Mouse (Mus musculus) midbrain, embryonic 12.5 days (tissue): Measurements from ENCODE around the gene Ttc9. TPM values are rescaled to one million over a fixed set of nuclear protein-coding genes. Genes with fewer than 3 reads are reported as not detected.
A peak's percentile ranks its signal among the peaks of the same experiment; 100 is the strongest.

Experiments
- ATAC-seq: fragments of 200-750 bp; cut with Nextera tagmentation; 2 replicates; pipeline ENCODE4 v1.8.0; 2017; ENCODE audit warnings: low read depth, moderate TSS enrichment, moderate library complexity; ENCODE audit not compliant: low FRiP score
- H3K27ac ChIP-seq: fragments of 300-500 bp; sonication (generic); replicated peaks from 2 replicates; pipeline ENCODE4 v1.5.1; 2016; ENCODE audit warnings: mild to moderate bottlenecking
- H3K27me3 ChIP-seq: fragments of 300-500 bp; sonication (generic); 2 replicates; pipeline ENCODE4 v1.6.1; 2016; ENCODE audit warnings: mild to moderate bottlenecking
- H3K36me3 ChIP-seq: fragments of 300-500 bp; sonication (generic); 2 replicates; pipeline ENCODE4 v1.6.1; 2016
- H3K4me1 ChIP-seq: fragments of 300-500 bp; sonication (generic); 2 replicates; pipeline ENCODE4 v1.6.1; 2016
- H3K4me2 ChIP-seq: fragments of 300-500 bp; sonication (generic); replicated peaks from 2 replicates; pipeline ENCODE4 v1.6.1; 2016; ENCODE audit warnings: mild to moderate bottlenecking, moderate library complexity
- H3K4me3 ChIP-seq: fragments of 300-500 bp; sonication (generic); 2 replicates; pipeline ENCODE4 v1.5.1; 2016; ENCODE audit warnings: mild to moderate bottlenecking
- H3K9ac ChIP-seq: fragments of 300-500 bp; sonication (generic); replicated peaks from 2 replicates; pipeline ENCODE4 v1.6.1; 2016; ENCODE audit warnings: mild to moderate bottlenecking, moderate library complexity
- H3K9me3 ChIP-seq: fragments of 300-500 bp; sonication (generic); 2 replicates; pipeline ENCODE4 v1.6.1; 2016; ENCODE audit warnings: mild to moderate bottlenecking
- WGBS: fragments of 180-500 bp; shearing (Covaris S2); methylation state at CpG from one replicate; pipeline ENCODE4 v1.1.7; 2016; 5-methylcytosine and 5-hydroxymethylcytosine counted together
- polyA plus RNA-seq: library from polyadenylated mRNA; unstranded; fragments of >200 nt; fragmentation: Nextera tagmentation; extraction: Ambion mirVana; gene quantifications from 2 replicates; pipeline ENCODE4 v1.2.1, GENCODE M21; 2016

Ttc9 gene
- 3.5 and 5.2 TPM in 2 replicates for polyA plus RNA-seq

DNA sequence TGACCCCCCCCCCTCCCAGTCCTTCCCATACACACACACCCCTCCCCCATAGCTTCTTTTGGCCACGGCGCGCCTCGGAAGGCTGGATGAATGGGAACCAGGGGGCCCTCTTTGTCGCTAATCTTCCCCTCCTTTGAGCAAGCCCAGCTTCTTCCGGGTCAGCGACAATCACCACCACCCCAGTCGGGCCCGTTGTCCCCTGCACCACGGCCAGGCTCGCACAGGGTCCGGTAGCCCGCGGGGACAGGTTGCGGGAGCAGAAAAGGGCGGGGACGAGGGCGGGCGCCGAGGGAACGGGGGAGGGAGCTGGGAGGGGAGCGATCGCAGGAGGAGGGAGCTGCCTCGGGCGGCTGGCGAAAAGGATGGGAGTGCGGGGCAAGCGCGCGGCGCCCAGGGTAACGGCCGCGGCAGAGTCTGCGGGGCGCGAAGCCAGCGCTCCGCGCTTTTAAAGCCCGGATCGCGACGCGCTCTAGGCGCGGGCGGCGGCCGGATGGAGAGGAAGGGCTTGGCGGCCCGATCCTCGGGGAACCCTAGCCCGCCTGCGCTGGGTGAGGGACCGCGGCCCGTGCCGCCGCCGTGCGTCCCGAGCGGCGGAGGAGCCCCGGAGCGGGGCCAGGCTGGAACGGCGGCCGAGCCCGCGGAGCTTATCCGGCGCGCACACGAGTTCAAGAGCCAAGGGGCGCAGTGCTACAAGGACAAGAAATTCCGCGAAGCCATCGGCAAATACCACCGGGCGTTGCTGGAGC, at the start of gene Ttc9:
Ttc9 (plus strand) TSS at position 335 of the 746 bp plus-strand sequence.
- peak; percentile 82 for ATAC-seq
- under 1% methylated on average over 76 of the region's 82 CpGs for WGBS
- peak within 1 kb of the TSS; percentile 79 for H3K27ac ChIP-seq
- peaks cover 31% of the 10 kb centered on the region for H3K27me3 ChIP-seq
- H3K9ac ChIP-seq, result peak within 1 kb of the TSS; percentile 71
- H3K4me2 ChIP-seq, result peak within 1 kb of the TSS; percentile 72
- no peaks in the 10 kb centered on the region for H3K9me3 ChIP-seq
- peak within 1 kb of the TSS; percentile 58 for H3K4me3 ChIP-seq
- peaks cover 24% of the 10 kb centered on the region for H3K4me1 ChIP-seq
- H3K36me3 ChIP-seq, result no peaks in the 10 kb centered on the region

DNA sequence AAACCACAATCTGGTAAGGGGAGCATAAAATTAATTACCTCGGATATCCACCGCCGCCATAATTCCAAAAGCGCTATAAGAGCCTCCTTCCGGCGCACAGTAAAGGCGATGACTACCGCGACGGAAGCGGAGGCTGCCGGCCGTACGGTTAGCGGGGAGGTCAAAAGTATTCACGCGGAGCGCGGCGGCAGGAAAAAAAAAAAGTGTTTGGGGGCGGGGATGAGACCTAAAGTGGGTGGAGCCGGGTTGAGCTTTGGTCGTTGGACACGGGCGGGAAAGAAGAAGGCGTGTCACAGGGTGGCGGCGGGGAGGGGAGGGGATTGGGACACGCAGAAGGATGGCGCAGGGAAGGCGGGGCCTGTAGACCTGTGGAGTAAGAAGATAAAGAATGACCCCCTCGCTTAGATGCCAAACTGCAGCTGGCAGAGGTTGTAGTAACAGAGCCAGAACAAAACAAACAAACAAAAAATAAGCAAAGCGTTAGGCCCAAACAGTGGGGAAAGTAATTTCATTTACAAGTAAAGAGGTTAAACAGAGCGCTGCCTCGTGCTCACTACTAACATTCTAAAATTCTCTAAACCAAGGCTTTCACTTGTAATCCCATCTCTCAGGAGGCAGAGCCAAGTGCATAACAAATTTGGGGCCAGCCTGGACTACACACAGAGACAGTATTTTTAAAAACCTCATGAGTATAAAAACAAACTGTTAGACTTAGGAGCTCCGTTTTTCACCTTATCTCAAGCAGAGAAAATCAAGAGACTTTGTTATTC, 36.0 kb upstream of the Ttc9 start, which contains the start of gene Med6:
Med6 (minus strand) TSS at position 107 of the 770 bp plus-strand sequence.
- Histone ChIP-seq H3K9ac (peak within 1 kb of the TSS; percentile 67), H3K27ac (peak within 1 kb of the TSS; percentile 15; the same call in 1 of the 2 replicates), H3K27me3 (0 out of 2 replicates have a peak, but pooled peaks cover 3% of the 10 kb centered on the region), H3K4me3 (peak within 1 kb of the TSS; percentile 73), H3K4me2 (peak within 1 kb of the TSS; percentile 74), H3K4me1 (peaks cover 9% of the 10 kb centered on the region), H3K9me3 (no peaks in the 10 kb centered on the region), H3K36me3 (peaks cover 4% of the 10 kb centered on the region)
- WGBS, result 3% methylated on average over 36 of the region's 36 CpGs
- peak; percentile 97 for ATAC-seq

DNA sequence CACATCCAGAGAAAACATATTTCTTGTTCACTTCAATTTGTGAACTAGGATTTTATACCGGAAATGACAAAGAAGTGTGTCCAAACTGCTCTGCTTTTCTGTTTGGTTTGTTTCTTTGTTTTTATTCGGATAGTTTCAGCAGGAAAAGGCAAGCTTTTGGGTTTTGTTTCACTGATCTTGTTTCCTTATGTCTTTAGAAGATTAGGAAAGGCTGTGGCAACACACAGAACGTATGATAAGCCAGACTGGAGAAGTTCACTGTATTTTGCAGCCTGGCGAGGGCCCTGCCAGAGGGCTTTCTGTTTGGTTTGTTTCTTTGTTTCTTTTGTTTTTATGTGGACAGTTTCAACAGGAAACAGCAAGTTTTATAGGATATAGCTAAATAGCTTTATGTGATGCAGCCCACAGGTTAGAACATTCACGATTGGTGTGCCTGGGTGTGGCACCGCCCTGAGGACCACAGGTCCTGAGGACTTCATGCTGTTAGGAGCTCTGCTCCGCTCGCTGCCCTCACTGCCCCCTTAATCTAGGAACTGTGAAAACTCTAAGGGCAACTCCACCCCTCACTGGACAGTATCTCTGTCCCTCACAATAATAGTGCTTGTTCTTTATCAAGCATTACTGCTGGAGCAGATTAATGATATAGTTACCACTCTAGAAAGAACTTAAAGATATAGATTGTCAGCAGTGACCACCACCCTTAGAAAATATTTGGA, 34.3 kb upstream of the Ttc9 start:
- Histone ChIP-seq H3K4me3 (no peak overlapping the region), H3K9ac (no peak overlapping the region), H3K4me2 (no peak overlapping the region), H3K27ac (no peak overlapping the region), H3K4me1 (peaks cover 9% of the 10 kb centered on the region), H3K36me3 (no peaks in the 10 kb centered on the region), H3K9me3 (no peaks in the 10 kb centered on the region), H3K27me3 (0 out of 2 replicates have a peak, but pooled peaks cover 6% of the 10 kb centered on the region)
- no peak for ATAC-seq
- WGBS, result 79% methylated on average over 8 of the region's 8 CpGs

DNA sequence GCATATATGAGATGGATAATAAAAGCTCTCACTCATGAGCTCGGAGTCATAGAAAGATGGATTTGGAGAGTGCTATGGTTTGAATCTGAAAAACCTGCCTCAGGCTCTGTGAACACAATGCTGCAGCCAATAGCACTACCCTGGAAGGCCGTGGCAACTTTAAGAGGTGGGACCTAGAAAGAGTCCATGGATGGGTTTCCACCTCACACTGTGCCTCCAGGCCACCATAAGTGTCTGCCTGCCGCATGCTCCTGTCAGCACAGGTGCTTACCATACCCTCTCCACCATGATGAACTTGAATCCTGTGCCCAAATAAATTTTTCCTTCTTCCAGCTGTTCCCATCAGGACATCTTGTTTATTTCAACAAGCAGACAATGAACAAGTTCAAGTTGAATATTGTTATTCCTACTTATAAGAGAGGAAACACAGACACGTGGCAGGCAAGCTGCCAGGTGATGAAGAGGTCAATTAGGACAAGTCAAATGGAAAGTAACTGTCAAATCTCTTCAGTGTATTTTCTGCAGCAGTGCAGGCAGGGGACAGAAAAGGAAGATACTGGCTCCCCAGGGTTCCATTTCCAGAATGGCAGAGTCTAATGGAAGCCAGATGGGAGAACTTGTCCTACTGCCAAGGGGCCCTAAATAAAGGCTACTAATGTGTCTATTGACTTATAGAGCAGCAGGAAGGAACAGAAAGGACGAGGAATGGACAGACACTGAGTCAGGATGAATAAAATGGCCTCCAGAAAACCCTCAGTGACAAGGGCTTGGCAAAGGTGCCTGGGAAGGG, 25.9 kb upstream of the Ttc9 start:
- 67% methylated on average over 5 of the region's 5 CpGs for WGBS
- no peaks in the 10 kb centered on the region for H3K36me3 ChIP-seq
- H3K4me3 ChIP-seq, result no peak overlapping the region

DNA sequence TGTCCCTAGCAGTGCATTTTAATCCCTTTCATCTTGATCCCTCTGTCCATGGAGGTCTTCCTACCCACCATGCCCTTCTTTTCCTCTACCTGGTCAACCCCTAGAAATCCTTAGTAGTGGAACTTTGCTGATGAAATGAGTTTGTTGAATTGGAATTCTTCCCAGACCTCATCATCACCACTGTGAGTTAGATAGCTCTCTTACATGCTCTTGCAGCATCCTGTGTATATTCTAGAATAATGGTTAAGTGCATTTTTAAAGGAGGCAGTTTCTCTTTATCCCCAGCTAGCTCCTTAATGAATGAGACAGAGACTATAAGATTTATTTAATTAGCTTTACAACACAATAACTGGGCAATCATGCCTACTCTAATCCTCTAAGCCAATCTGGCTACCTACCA, 21.6 kb upstream of the Ttc9 start:
- Histone ChIP-seq H3K4me3 (no peak overlapping the region), H3K27ac (no peak overlapping the region), H3K4me2 (no peak overlapping the region), H3K9ac (no peak overlapping the region), H3K9me3 (no peaks in the 10 kb centered on the region), H3K4me1 (no peaks in the 10 kb centered on the region), H3K27me3 (no peaks in the 10 kb centered on the region), H3K36me3 (no peaks in the 10 kb centered on the region)
- no peak for ATAC-seq

More for the DNA sequence above, 25.9 kb upstream of the Ttc9 start:
- Histone ChIP-seq H3K27ac (no peak overlapping the region), H3K9ac (no peak overlapping the region), H3K27me3 (0 out of 2 replicates have a peak, but pooled peaks cover 3% of the 10 kb centered on the region), H3K9me3 (no peaks in the 10 kb centered on the region), H3K4me2 (no peak overlapping the region), H3K4me1 (no peaks in the 10 kb centered on the region)
- no peak for ATAC-seq

DNA sequence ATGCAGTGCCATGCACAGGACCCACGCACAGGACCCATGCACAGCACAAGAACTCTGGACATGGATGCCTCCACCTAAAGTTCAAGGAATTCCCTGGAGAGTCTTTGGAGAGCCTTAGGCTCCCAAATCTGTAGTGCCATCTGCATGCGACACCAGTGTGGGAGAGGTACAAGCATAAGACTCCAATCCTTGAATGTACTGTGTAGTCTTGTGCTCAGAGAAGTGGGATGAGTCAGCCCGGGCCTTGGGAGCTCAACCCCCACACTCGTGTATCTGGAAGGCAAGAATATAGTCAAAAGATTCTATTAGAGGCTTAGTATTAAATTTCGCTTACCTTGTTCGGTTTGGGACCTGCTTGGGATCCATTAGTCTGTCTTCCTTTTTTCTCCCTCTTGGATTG, 15.2 kb upstream of the Ttc9 start:
- Histone ChIP-seq H3K9ac (no peak overlapping the region), H3K27ac (no peak overlapping the region), H3K9me3 (no peaks in the 10 kb centered on the region), H3K27me3 (no peaks in the 10 kb centered on the region; the same call in 1 of the 2 replicates), H3K36me3 (no peaks in the 10 kb centered on the region), H3K4me2 (no peak overlapping the region), H3K4me3 (no peak overlapping the region), H3K4me1 (no peaks in the 10 kb centered on the region)
- ATAC-seq, result no peak
- whole genome bisulfite sequencing, result 80% methylated on average over 6 of the region's 6 CpGs

DNA sequence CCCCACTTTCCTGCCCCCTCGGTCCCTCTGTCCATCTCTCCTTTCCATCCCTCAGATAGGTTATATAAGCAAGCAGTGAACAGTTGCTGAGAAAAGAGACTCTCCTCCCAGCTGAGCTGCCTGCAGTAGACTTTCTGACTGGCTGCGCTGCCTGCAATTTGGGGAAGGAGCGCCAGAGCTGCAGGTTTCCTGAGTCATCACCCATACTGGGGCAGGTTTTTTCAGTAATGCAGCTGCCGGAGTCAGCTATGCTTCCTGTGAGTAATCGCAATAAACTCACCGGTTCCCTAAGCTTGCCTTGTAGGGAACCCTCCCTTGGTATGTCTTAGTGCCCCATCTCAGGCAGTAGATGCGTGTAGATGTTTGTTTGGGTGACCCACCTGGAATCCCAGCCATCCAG, 14.1 kb upstream of the Ttc9 start:
- 77% methylated on average over 7 of the region's 7 CpGs for WGBS
- no peak overlapping the region for H3K4me2 ChIP-seq
- ATAC-seq, result no peak

DNA sequence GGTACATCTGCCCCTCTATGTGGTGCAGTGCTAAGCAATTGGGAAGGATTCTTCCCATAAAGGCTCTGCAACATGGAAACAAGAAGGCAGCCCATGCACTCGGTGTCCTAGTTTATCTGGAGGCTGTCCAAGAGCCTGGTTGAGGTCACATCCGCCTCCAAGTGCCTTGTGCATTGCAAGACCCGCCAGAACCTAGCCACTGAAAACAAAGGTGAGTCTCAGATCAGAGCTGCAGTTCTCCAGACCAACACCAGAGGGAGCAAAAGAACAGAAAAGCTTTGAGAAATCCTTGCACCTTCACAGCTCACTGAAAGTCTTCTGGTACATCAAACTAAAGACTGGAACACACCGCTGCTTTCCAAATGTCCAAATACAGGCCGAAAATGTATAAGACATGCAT, 11.7 kb upstream of the Ttc9 start:
- no peak for ATAC-seq
- 24% methylated on average over 5 of the region's 5 CpGs for WGBS
- no peaks in the 10 kb centered on the region; the same call in 1 of the 2 replicates for H3K27me3 ChIP-seq
- no peaks in the 10 kb centered on the region for H3K36me3 ChIP-seq
- no peaks in the 10 kb centered on the region for H3K4me1 ChIP-seq
- no peak overlapping the region for H3K4me3 ChIP-seq
- H3K27ac ChIP-seq, result no peak overlapping the region
- no peaks in the 10 kb centered on the region for H3K9me3 ChIP-seq
- H3K9ac ChIP-seq, result no peak overlapping the region
- no peak overlapping the region for H3K4me2 ChIP-seq

More for the DNA sequence above, 14.1 kb upstream of the Ttc9 start:
- Histone ChIP-seq H3K27me3 (no peaks in the 10 kb centered on the region; the same call in 1 of the 2 replicates), H3K9me3 (no peaks in the 10 kb centered on the region), H3K9ac (no peak overlapping the region), H3K36me3 (no peaks in the 10 kb centered on the region), H3K4me1 (no peaks in the 10 kb centered on the region), H3K27ac (no peak overlapping the region), H3K4me3 (no peak overlapping the region)

DNA sequence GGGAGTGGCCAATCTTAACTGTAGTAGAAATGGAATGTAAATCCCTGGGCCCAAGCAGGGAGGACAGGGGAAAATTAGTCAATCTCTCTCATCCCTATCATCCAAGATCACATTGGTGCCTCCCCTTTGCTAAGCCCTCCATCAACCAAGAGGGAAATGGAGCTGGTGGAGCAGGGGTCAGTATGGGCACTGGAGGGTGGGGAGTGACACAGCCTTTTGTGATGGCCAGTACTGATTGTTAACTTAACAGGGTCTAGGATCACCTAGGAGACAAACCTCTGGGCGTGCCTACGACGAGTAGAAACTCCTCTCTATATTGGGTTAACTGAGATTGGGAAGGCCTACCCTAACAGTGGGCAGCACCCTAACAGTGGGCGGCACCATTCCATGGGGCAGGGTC, 7.7 kb upstream of the Ttc9 start:
- Histone ChIP-seq H3K4me2 (no peak overlapping the region), H3K4me3 (no peak overlapping the region), H3K9ac (no peak overlapping the region), H3K36me3 (no peaks in the 10 kb centered on the region), H3K27me3 (peaks cover 5% of the 10 kb centered on the region), H3K9me3 (no peaks in the 10 kb centered on the region), H3K4me1 (no peaks in the 10 kb centered on the region), H3K27ac (no peak overlapping the region)
- no peak for ATAC-seq
- 70% methylated on average over 4 of the region's 4 CpGs for whole genome bisulfite sequencing

DNA sequence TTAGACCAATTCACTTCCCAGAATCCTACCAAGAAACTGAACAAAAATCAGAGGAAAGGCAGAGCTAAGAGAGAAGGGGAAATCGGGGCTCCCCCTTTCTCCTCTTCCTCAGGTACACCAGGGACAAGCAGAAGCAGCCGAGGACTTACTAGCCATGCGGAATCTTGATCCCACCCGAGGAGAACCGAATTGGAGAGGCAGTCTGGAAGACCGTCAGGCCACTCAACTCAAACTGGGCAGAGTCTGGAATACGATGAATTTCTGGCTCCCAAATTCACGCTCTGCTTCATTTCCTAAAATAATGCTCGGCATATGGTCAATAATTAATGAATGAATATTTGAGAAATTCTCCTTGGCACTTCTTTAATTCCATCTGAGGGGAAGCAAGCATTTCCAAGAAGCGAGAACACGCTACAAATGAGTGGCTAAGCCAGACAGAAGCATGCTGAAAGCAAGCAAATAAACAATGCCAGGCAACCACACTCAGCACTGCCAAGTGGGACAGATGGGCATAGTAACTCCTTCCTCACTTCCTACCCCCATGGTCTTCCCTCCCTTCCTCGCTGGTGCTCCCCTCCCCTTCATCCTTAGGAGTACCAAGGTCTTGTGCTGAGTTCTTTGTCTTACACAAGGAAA, 4.7 kb upstream of the Ttc9 start:
- Histone ChIP-seq H3K9ac (no peak overlapping the region), H3K36me3 (no peaks in the 10 kb centered on the region), H3K27me3 (peaks cover 18% of the 10 kb centered on the region), H3K9me3 (no peaks in the 10 kb centered on the region), H3K27ac (no peak overlapping the region), H3K4me1 (peaks cover 8% of the 10 kb centered on the region), H3K4me2 (no peak overlapping the region), H3K4me3 (no peak overlapping the region)
- 87% methylated on average over 12 of the region's 12 CpGs for WGBS
- ATAC-seq, result no peak

DNA sequence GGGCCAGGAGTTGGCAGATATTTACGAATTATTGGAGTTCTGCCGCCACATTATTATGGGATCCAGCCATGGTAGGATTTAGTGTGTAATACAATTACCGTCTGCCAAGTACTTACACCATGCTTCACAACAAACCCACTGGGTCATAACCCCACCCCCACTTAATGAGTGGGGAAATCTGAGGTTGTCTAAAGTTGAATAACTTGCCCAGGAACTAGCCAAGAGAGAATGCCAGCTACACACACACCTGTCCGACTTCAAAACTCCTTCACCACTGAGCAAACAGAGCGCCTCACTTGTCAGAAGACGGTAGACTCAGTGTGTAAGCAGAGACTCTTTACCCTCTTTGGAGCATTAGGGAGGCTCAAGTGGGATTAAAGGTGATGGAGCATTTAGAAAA, 3.6 kb upstream of the Ttc9 start:
- Histone ChIP-seq H3K36me3 (no peaks in the 10 kb centered on the region), H3K9me3 (no peaks in the 10 kb centered on the region), H3K27ac (no peak overlapping the region), H3K4me1 (peaks cover 14% of the 10 kb centered on the region), H3K4me3 (no peak overlapping the region), H3K4me2 (no peak overlapping the region), H3K27me3 (peaks cover 18% of the 10 kb centered on the region), H3K9ac (no peak overlapping the region)
- ATAC-seq, result no peak
- WGBS, result 87% methylated on average over 6 of the region's 6 CpGs
